Mouse (Mus musculus) embryonic facial prominence, embryonic 15.5 days (tissue): ENCODE data around the gene Lrch1. TPM values are rescaled to one million over a fixed set of nuclear protein-coding genes. Genes with fewer than 3 reads are reported as not detected.
A peak's percentile ranks its signal among the peaks of the same experiment; 100 is the strongest.

ENCODE experiments used
- ATAC-seq: fragments of 200-750 bp; cut with Nextera tagmentation; 2 replicates; pipeline ENCODE4 v1.8.0; 2017; ENCODE audit warnings: low read depth, moderate TSS enrichment; ENCODE audit not compliant: insufficient number of reproducible peaks, low FRiP score, low TSS enrichment
- H3K27ac ChIP-seq: fragments of 300-500 bp; sonication (generic); replicated peaks from 2 replicates; pipeline ENCODE4 v1.5.1; 2015; ENCODE audit warnings: mild to moderate bottlenecking, inconsistent platforms
- H3K27me3 ChIP-seq: fragments of 300-500 bp; sonication (generic); 2 replicates; pipeline ENCODE4 v1.6.1; 2015; ENCODE audit warnings: inconsistent platforms
- H3K36me3 ChIP-seq: fragments of 300-500 bp; sonication (generic); 2 replicates; pipeline ENCODE4 v1.6.1; 2015; ENCODE audit warnings: mild to moderate bottlenecking, inconsistent platforms
- H3K4me1 ChIP-seq: fragments of 300-500 bp; sonication (generic); 2 replicates; pipeline ENCODE4 v1.6.1; 2015; ENCODE audit warnings: inconsistent platforms
- H3K4me2 ChIP-seq: fragments of 300-500 bp; sonication (generic); replicated peaks from 2 replicates; pipeline ENCODE4 v1.6.1; 2015; ENCODE audit warnings: mild to moderate bottlenecking, inconsistent platforms
- H3K4me3 ChIP-seq: fragments of 300-500 bp; sonication (generic); replicated peaks from 2 replicates; pipeline ENCODE4 v1.5.1; 2015; ENCODE audit warnings: mild to moderate bottlenecking, inconsistent platforms
- H3K9ac ChIP-seq: fragments of 300-500 bp; sonication (generic); 2 replicates; pipeline ENCODE4 v1.6.1; 2015; ENCODE audit warnings: inconsistent platforms
- H3K9me3 ChIP-seq: fragments of 300-500 bp; sonication (generic); replicated peaks from 2 replicates; pipeline ENCODE4 v1.6.1; 2016; ENCODE audit warnings: inconsistent platforms
- WGBS: fragments of 180-500 bp; shearing (Covaris S2); methylation state at CpG from one replicate; pipeline ENCODE4 v1.1.7; 2015; 5-methylcytosine and 5-hydroxymethylcytosine counted together
- polyA plus RNA-seq: library from polyadenylated mRNA; unstranded; fragments of >200 nt; fragmentation: Nextera tagmentation; extraction: Ambion mirVana; gene quantifications from 2 replicates; pipeline ENCODE4 v1.2.1, GENCODE M21; 2015

Lrch1 gene
- polyA plus RNA-seq, 1 experiment from 2014 or later = 18.8 TPM

GRCm38 (mm10) chr14:74946321-74946750, 1.3 kb downstream of the Lrch1 start:
- under 1% methylated on average over 13 of the region's 13 CpGs for WGBS
- Histone ChIP-seq H3K9ac (peak overlapping the region; percentile 78), H3K36me3 (no peaks in the 10 kb centered on the region), H3K27me3 (no peaks in the 10 kb centered on the region), H3K9me3 (no peaks in the 10 kb centered on the region), H3K4me3 (peak overlapping the region; percentile 96), H3K4me1 (peaks cover 36% of the 10 kb centered on the region), H3K27ac (peak overlapping the region; percentile 96), H3K4me2 (peak overlapping the region; percentile 74)
- peak; percentile 44; the same call in 1 of the 2 replicates for ATAC-seq

- Histone ChIP-seq H3K27me3 (no peaks in the 10 kb centered on the region), H3K9ac (peak overlapping the region; percentile 78), H3K36me3 (0 out of 2 replicates have a peak, but pooled peaks cover 5% of the 10 kb centered on the region), H3K4me1 (peaks cover 36% of the 10 kb centered on the region), H3K4me3 (peak overlapping the region; percentile 96), H3K4me2 (peak overlapping the region; percentile 74), H3K27ac (peak overlapping the region; percentile 96), H3K9me3 (no peaks in the 10 kb centered on the region)
- ATAC-seq = no peak
- 58% methylated on average over 11 of the region's 11 CpGs for whole genome bisulfite sequencing
Observed at GRCm38 (mm10) chr14:74945266-74946215, 2.1 kb downstream of the Lrch1 start.

- no peak overlapping the region for H3K27ac ChIP-seq
- H3K4me2 ChIP-seq = no peak overlapping the region
- no peak overlapping the region for H3K4me3 ChIP-seq
- H3K27me3 ChIP-seq = no peaks in the 10 kb centered on the region
- peaks cover 36% of the 10 kb centered on the region for H3K4me1 ChIP-seq
- WGBS = 90% methylated on average over 7 of the region's 7 CpGs
- no peak overlapping the region for H3K9ac ChIP-seq
- no peaks in the 10 kb centered on the region for H3K9me3 ChIP-seq
- H3K36me3 ChIP-seq = 0 out of 2 replicates have a peak, but pooled peaks cover 5% of the 10 kb centered on the region
- no peak for ATAC-seq
Observed at GRCm38 (mm10) chr14:74944128-74944755, 3.4 kb downstream of the Lrch1 start.

GRCm38 (mm10) chr14:74943581-74944117, 4.0 kb downstream of the Lrch1 start:
- peaks cover 35% of the 10 kb centered on the region for H3K4me1 ChIP-seq
- no peak overlapping the region for H3K9ac ChIP-seq
- H3K9me3 ChIP-seq = no peaks in the 10 kb centered on the region
- H3K4me3 ChIP-seq = no peak overlapping the region
- 0 out of 2 replicates have a peak, but pooled peaks cover 5% of the 10 kb centered on the region for H3K36me3 ChIP-seq
- H3K27me3 ChIP-seq = no peaks in the 10 kb centered on the region
- no peak overlapping the region for H3K27ac ChIP-seq
- no peak overlapping the region for H3K4me2 ChIP-seq
- WGBS = 88% methylated on average over 6 of the region's 6 CpGs
- no peak for ATAC-seq

GRCm38 (mm10) chr14:74943024-74943423, 4.7 kb downstream of the Lrch1 start:
- 0 out of 2 replicates have a peak, but pooled peaks cover 5% of the 10 kb centered on the region for H3K36me3 ChIP-seq
- no peak overlapping the region for H3K4me3 ChIP-seq
- H3K27me3 ChIP-seq = no peaks in the 10 kb centered on the region
- no peak overlapping the region for H3K4me2 ChIP-seq
- ATAC-seq = no peak
- no peak overlapping the region for H3K27ac ChIP-seq
- H3K4me1 ChIP-seq = peaks cover 30% of the 10 kb centered on the region
- no peak overlapping the region for H3K9ac ChIP-seq
- WGBS = 65% methylated on average over 8 of the region's 8 CpGs
- no peaks in the 10 kb centered on the region for H3K9me3 ChIP-seq

- Histone ChIP-seq H3K27me3 (no peaks in the 10 kb centered on the region), H3K4me2 (no peak overlapping the region), H3K9ac (no peak overlapping the region), H3K27ac (no peak overlapping the region), H3K9me3 (no peaks in the 10 kb centered on the region), H3K4me1 (peaks cover 31% of the 10 kb centered on the region), H3K36me3 (0 out of 2 replicates have a peak, but pooled peaks cover 5% of the 10 kb centered on the region), H3K4me3 (no peak overlapping the region)
- no peak for ATAC-seq
- 83% methylated on average over 7 of the region's 7 CpGs for WGBS
Observed at GRCm38 (mm10) chr14:74941591-74941990, 6.1 kb downstream of the Lrch1 start.

GRCm38 (mm10) chr14:74940741-74941140, 6.9 kb downstream of the Lrch1 start:
- H3K4me3 ChIP-seq = no peak overlapping the region
- no peak overlapping the region for H3K9ac ChIP-seq
- H3K4me2 ChIP-seq = no peak overlapping the region
- 0 out of 2 replicates have a peak, but pooled peaks cover 5% of the 10 kb centered on the region for H3K36me3 ChIP-seq
- peaks cover 25% of the 10 kb centered on the region for H3K4me1 ChIP-seq
- no peak for ATAC-seq
- no peaks in the 10 kb centered on the region for H3K27me3 ChIP-seq
- WGBS = 88% methylated on average over 4 of the region's 4 CpGs
- no peak overlapping the region for H3K27ac ChIP-seq
- H3K9me3 ChIP-seq = no peaks in the 10 kb centered on the region

- ATAC-seq = no peak
- H3K27me3 ChIP-seq = no peaks in the 10 kb centered on the region
- H3K4me2 ChIP-seq = no peak overlapping the region
- 0 out of 2 replicates have a peak, but pooled peaks cover 5% of the 10 kb centered on the region for H3K36me3 ChIP-seq
- no peaks in the 10 kb centered on the region for H3K9me3 ChIP-seq
- H3K4me1 ChIP-seq = peaks cover 14% of the 10 kb centered on the region; the same call in 1 of the 2 replicates
- 0 out of 2 replicates have a peak overlapping the region, but pooled peaks have one; percentile 17 for H3K27ac ChIP-seq
- WGBS = 48% methylated on average over 9 of the region's 9 CpGs
- H3K4me3 ChIP-seq = no peak overlapping the region
- no peak overlapping the region for H3K9ac ChIP-seq
Observed at GRCm38 (mm10) chr14:74939355-74939754, 8.3 kb downstream of the Lrch1 start.

GRCm38 (mm10) chr14:74938896-74939295, 8.8 kb downstream of the Lrch1 start:
- ATAC-seq = no peak
- no peak overlapping the region for H3K4me2 ChIP-seq
- no peak overlapping the region for H3K4me3 ChIP-seq
- 0 out of 2 replicates have a peak, but pooled peaks cover 5% of the 10 kb centered on the region for H3K36me3 ChIP-seq
- H3K27ac ChIP-seq = 0 out of 2 replicates have a peak overlapping the region, but pooled peaks have one; percentile 17
- no peak overlapping the region for H3K9ac ChIP-seq
- WGBS = 73% methylated on average over 3 of the region's 3 CpGs
- no peaks in the 10 kb centered on the region for H3K27me3 ChIP-seq
- H3K9me3 ChIP-seq = no peaks in the 10 kb centered on the region
- H3K4me1 ChIP-seq = peaks cover 19% of the 10 kb centered on the region; the same call in 1 of the 2 replicates

- no peak for ATAC-seq
Observed at GRCm38 (mm10) chr14:74936557-74937261, 11.0 kb downstream of the Lrch1 start.

More at GRCm38 (mm10) chr14:74936557-74937261, 11.0 kb downstream of the Lrch1 start:
- Histone ChIP-seq H3K9ac (no peak overlapping the region), H3K4me3 (no peak overlapping the region), H3K4me1 (peaks cover 18% of the 10 kb centered on the region; the same call in 1 of the 2 replicates), H3K36me3 (0 out of 2 replicates have a peak, but pooled peaks cover 5% of the 10 kb centered on the region), H3K9me3 (no peaks in the 10 kb centered on the region), H3K27me3 (no peaks in the 10 kb centered on the region), H3K27ac (no peak overlapping the region), H3K4me2 (no peak overlapping the region)
- 88% methylated on average over 2 of the region's 2 CpGs for WGBS
